Mouse (Mus musculus): Measurements from ENCODE around the gene Snai3.

The Snai3 gene

DNA sequence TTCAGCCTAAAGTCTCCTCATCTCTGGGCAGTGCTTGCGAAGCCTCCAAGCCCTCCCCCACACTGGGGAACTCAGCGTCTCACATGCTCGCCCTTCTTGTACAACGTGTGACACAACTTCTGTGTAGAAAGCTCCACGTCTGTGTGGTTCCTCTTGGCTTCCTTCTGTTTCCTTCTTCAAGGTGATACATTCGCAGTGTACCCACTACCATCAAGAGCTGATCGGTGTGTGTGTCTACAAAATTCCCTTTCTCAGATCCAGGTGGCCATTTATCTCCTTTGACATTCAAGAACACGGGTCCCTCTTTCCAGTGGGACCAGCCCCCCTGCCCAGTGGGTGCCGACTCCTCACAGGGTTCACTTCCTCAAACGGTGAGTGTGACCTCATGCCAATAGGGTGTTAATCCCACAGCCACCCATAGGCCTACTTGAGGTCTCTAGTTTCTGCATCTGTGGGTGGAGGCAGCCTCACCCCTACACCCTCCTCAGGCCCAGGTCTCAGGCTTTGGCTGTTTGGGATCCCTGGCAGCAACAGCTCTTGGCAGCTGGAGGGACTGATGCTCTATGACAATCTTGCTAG lies 30.4 kb downstream of the Snai3 start:
- peak; percentile 71 for DNase-seq

DNA sequence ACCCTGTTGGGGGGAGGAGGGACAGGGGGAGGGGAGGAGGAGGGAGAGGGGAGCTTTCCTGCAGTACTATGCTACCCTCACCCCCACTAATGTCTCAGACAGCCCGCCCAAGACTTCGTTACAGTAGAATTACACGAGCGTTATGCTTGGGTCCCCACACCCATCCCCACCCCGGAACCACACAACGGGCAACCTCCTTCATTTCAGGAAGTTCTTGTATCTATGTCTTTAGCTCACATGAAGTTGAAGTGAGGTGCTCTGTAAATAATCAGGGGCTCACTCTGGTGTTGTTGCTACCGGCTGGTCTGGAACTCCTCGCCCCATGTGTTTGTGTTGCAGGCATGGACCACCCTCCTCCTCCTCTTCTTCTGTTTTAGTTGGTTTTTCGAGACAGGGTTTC lies 32.4 kb downstream of the Snai3 start:
- no peak for DNase-seq

DNA sequence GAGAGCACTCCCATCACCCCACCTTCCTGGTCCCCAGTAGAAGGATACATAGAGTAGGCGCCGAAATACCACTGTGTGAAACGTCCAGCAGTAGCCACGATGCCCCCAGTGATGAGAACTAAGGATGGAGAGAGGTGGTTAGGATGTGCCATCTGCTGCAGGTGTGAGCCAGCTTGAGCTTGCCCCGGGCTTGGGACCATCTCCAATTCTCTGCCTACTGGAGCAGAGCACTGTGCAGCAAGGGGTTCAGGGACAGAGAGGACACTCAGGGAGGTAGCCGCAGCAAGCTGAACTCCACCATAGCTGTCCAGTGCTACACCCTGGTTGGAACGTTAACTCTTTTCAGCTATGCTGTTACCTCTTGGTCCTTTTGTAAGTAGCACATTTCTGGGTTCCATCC lies 32.9 kb downstream of the Snai3 start:
- DNase-seq, result no peak

- no peak for DNase-seq
These were observed 34.4 kb downstream of the Snai3 start for GRCm38 (mm10) chr8:122426145-122426544.

DNA sequence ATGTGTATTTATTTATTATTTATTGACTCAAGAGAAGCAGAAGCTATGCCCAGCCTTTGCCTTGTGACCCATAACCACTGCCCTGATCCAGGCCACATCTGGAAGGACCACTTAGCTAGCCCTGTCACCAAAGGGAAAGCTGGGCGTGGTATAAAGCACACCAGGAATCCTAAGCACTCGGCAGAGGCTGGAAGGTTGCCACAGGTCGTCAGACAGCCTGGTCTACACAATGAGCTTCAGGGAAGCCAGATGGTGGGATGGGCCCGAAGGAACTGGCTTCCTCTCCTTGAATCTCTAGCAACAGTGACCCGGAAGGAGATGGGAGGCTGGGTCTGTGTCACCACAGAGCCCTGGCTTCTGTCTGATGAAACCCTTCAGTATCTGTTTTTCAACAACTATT lies 36.9 kb downstream of the Snai3 start:
- DNase-seq, result peak; percentile 71

- no peak for DNase-seq
These were observed 37.3 kb downstream of the Snai3 start for GRCm38 (mm10) chr8:122423217-122423616.

DNA sequence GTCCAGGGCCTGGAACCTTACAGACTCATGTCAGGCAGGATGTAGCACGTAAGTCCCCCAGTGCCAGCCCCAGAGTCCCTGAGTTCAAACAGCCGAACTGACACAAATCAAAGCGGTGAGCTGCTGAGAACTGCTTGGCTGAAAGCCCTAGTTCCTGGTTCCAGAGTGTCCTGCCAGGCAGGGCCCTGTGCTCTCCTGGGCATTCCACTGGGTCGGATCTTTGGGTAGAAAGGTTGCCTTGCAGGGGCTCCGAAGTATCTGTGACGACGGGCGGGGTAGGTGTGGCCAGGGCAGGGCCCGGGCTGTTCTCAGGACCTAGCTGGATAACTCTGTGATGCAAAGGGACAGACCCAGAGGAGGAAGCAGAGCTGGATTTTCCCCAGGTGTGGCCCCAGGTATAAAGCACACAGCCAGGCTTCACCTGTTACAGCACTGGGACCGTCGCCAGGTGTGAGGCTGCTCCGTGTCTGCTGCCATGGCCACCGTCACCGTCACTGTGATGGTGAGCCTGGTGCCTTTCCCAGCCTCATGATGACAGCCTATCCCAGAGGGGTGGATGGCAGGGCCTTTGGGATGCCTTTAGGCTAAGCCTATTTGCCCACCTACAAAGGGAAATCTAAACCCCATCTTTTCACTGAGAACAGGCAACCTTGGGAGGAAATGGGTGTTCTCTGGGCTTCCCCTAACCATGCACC lies 39.0 kb downstream of the Snai3 start, which contains the start of gene Il17c:
Gene Il17c (plus strand): TSS at position 645 of the 695 bp plus-strand sequence.
- no peak for DNase-seq

GRCm38 (mm10) chr8:122419881-122420555 lies 40.5 kb downstream of the Snai3 start:
- no peak for DNase-seq

- no peak for DNase-seq
These were observed 45.0 kb downstream of the Snai3 start for GRCm38 (mm10) chr8:122415554-122415953.

GRCm38 (mm10) chr8:122414311-122414710 lies 46.2 kb downstream of the Snai3 start:
- DNase-seq, result no peak

DNA sequence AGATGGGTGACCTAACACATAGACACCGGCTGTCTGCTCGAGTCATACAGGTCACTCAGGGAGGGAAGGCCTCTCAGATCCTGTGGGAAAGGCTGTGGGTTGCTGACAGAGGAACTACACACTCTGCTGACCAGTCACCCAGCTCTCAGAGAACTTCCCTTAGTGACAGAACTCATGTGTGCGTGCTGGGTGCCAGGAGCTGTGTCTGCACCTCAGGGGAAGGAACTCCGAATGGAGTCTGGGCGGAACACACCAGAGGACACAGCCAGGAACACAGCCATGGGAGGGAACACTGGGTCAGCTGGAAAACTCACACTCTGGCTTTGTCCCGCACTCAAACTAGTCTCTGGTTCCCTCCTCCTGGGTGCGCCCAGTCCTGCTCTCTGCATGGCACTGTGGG lies 52.9 kb downstream of the Snai3 start:
- no peak for DNase-seq

DNA sequence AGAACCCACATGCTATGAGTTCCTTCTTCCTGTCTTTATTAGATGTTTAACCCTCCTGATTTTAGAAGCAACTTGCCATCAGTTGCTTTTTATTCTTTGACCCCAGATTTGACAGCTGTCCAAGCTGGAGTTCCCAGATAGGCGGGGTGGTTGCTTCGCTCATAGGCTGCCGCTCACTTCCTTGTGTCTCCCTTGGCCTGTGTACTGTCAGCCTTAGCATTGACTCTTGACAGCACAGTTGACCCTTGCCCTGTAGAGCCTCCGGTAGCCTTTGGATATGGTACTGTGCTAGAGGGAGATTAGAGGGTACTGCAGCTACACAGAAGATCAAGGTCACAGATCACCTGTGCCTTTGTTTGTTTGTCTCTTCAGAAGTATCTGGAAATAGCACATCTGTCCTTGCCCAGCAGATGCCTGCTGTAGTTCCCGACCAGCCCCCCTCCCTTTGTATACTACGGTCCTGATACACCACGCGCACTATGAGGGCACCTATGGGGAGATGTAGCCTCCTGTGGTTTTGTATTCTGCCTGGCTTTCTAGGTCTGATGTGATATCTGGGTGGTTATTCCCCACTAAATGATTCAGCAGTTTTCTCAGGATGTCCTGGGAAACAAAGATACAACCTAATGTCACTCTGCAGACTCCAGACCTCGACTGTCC lies 55.3 kb downstream of the Snai3 start:
- DNase-seq, result no peak

Measured in lung, postnatal 36 days (tissue).